Mouse (Mus musculus) cortical plate, adult 2 months (tissue): ENCODE data around the gene Rfxank.

Experiments used
- CTCF ChIP-seq: fragments of 200-500 bp; IDR thresholded peaks from 2 replicates; pipeline ENCODE4 v1.5.1; 2011; ENCODE audit warnings: mild to moderate bottlenecking, control low read depth, low read length; ENCODE audit not compliant: insufficient read depth; ENCODE audit errors: extremely low read depth
- POLR2A ChIP-seq: fragments of 200-500 bp; IDR thresholded peaks from 2 replicates; pipeline ENCODE4 v1.6.1; 2011; ENCODE audit warnings: mild to moderate bottlenecking, low read length, control low read depth; ENCODE audit not compliant: insufficient read depth; ENCODE audit errors: extremely low read depth

GRCm38 (mm10) chr8:70157240-70157800, 18.4 kb upstream of the Rfxank start:
- TF ChIP-seq POLR2A (no peak), CTCF (no peak)
